Mouse (Mus musculus) CH12.LX (cell line): ENCODE measurements around the gene Gm49450.

Experiments used
- KAT2A ChIP-seq: IDR thresholded peaks from 2 replicates; pipeline ENCODE4 v1.6.1; 2012; ENCODE audit warnings: low read length, improper control_type of control experiment, inconsistent platforms; ENCODE audit not compliant: insufficient replicate concordance
- MAFK ChIP-seq: IDR thresholded peaks from 2 replicates; pipeline ENCODE4 v1.6.1; 2011; ENCODE audit warnings: low read length, improper control_type of control experiment; ENCODE audit not compliant: insufficient replicate concordance
- MAX ChIP-seq: IDR thresholded peaks from 2 replicates; pipeline ENCODE4 v1.6.1; 2011; ENCODE audit warnings: low read length, improper control_type of control experiment
- SIN3A ChIP-seq: IDR thresholded peaks from 2 replicates; pipeline ENCODE4 v1.6.1; 2012; ENCODE audit warnings: low read length, improper control_type of control experiment, inconsistent platforms
- USF1 ChIP-seq: IDR thresholded peaks from 2 replicates; pipeline ENCODE4 v1.6.1; 2014; ENCODE audit warnings: low read depth, mild to moderate bottlenecking, inconsistent platforms, low read length, improper control_type of control experiment
- ZKSCAN1 ChIP-seq: IDR thresholded peaks from 2 replicates; pipeline ENCODE4 v1.6.1; 2012; ENCODE audit warnings: low read depth, inconsistent platforms, low read length, improper control_type of control experiment, borderline replicate concordance

- no peak for TF ChIP-seq MAFK
- no peak for TF ChIP-seq KAT2A
- no peak for TF ChIP-seq SIN3A
- TF ChIP-seq MAX = no peak
- no peak for TF ChIP-seq ZKSCAN1
- TF ChIP-seq USF1 = no peak
Observed at GRCm38 (mm10) chr15:98977759-98978408, 24.5 kb upstream of the Gm49450 start.
